Mouse (Mus musculus): ENCODE results near the gene Zfp655.

DNA sequence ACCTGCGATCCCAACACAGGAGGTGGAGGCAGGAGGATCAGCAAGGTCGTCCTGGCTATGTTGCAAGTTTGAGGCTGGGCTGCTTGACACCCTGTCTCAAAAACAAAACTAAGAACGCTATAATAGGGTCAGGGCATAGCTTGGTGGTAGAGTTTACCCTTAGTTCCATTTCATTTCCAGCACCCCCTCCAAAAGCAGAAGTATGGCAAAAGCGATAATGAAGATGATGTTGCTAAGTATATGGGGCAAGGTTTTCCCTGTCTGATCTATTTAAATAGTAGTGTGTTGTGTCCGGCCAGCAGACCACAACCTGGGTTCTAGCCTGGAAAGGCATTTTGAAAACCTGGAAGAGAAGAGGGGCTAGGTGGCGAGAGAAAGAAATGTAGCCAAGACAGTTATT is 23.6 kb upstream of the Zfp655 start:
- TF ChIP-seq POLR2A (IDR thresholded peaks at IDR 0.05; ENCODE audit: borderline replicate concordance, extremely low read depth, insufficient read depth, insufficient read length, poor library complexity, severe bottlenecking) (no peak), CTCF (IDR thresholded peaks at IDR 0.05; ENCODE audit: borderline replicate concordance, extremely low read depth, insufficient read depth, insufficient read length) (no peak)

Data from brain, embryonic 14.5 days (tissue).